Mouse (Mus musculus): Measurements from ENCODE around the gene Ehbp1l1.

Gene Ehbp1l1

DNA sequence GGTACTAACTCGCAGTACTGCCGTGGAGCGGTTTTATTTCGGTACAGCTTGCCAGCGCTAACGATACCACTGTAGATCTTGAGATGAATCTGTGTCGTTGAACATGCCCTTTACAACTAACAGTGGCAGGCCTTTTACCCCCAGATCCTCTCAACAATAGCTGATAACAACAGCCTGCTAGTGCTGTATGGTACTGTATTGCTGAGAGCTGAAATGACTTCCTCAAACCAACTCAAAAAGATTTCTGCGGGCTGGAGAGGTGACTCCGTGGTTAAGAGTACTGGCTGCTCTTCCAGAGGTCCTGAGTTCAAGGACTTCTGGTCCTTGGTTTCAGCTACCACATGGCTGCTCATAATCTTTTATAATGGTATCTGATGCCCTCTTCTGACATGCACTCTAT is 8.2 kb upstream of the Ehbp1l1 start:
- no peak for DNase-seq (ENCODE audit: low read depth, low spot score)

DNA sequence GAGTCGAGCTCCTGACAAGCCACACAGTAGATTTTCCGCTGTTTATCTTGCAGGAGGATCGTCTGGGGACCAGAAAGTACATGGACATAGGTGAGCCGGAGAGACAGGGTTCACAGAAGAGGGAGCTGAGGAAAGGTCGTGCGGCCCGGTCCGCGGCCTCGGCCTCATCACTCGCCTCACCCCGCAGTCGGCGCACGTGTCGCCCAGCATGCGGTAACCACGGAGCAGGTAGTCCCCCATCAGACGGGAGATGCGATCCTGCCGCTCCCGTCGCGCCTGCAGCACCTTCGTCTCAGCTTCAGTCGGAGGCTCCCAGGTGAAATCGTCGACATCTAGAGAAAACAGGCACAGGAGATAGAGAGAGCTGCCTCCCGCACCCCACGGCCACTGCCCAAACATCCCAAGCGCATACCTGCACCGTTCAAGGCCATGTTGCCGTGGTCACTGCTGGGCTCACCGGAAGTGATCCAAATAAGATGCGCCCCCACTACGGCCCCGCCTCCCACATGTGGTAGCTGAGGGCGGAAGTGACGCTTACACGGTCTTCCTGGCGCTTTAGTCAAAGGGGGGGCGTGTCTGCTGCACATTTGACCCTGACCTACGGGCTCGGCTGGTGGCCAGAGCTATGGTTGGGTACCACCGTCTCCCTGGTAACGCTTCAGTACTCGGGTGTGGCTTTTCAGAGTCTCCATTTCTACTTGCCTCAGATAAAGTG is 5.3 kb upstream of the Ehbp1l1 start:
- DNase-seq (ENCODE audit: low read depth, low spot score), result peak; percentile 98

DNA sequence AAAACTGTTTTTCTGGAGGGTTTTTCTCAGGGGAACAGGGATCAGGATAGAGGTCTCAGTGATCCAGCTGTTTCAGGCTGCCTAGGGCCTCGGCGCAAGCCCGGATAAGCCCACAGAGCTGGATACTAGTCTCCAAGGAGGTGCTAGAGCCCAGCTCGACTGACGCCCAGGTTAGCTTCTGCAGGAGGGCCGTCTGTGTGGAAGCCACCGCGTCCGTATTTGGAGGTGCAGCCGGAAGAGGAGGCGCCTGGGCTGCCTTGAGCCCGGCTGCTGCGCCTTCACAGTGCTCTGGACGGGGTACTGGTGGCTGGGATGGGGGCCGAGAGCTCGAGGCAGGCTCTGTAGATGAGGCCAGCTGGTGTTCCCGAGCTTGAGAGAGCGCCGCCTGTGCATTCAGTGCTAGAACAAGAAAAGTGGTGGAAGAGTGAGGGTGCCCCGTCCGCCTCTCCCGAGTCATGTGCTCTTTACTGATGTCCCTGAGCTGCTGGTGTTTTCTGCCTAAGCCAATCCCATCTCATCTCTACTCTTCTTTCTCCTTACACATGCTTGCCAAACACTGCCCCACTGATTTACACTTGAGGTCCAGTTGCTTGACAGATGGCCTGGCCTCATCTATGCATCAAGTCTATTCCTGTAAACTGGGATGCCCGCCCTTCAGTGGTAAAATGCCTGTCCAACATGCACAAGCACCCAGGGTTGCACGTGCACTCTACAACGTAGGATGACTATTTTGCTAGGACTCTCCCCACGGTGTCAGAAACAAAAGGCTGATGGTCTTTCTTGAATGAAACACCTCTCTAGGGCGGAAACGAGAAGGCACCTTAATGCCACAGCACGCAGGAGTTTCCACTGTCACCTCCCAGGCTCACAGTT is 4.4 kb upstream of the Ehbp1l1 start:
- no peak for DNase-seq (ENCODE audit: low read depth, low spot score)

DNA sequence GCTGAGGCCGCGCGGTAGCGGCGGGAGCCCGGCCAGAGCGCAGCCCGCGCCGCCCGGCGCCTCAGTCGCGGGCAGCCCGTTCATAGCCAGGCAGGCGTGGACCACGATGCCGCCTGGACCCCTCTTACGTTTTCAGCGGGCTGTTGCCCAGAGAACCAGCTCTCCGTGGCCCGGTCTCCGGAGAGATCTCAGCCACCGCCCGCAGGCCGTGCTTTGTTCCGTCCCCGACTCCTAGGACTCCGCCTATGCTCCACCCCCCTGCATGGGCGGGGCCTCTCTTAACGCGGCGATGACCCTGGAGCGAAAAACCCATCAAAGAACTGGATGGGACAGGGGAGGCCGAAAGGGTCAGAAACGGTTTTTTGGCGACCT is 3.3 kb upstream of the Ehbp1l1 start, which contains the start of gene Fam89b:
Gene Fam89b, minus strand, starts transcription at position 210 of the 372 bp plus-strand sequence.
- peak; percentile 90 for DNase-seq (ENCODE audit: low read depth, low spot score)

DNA sequence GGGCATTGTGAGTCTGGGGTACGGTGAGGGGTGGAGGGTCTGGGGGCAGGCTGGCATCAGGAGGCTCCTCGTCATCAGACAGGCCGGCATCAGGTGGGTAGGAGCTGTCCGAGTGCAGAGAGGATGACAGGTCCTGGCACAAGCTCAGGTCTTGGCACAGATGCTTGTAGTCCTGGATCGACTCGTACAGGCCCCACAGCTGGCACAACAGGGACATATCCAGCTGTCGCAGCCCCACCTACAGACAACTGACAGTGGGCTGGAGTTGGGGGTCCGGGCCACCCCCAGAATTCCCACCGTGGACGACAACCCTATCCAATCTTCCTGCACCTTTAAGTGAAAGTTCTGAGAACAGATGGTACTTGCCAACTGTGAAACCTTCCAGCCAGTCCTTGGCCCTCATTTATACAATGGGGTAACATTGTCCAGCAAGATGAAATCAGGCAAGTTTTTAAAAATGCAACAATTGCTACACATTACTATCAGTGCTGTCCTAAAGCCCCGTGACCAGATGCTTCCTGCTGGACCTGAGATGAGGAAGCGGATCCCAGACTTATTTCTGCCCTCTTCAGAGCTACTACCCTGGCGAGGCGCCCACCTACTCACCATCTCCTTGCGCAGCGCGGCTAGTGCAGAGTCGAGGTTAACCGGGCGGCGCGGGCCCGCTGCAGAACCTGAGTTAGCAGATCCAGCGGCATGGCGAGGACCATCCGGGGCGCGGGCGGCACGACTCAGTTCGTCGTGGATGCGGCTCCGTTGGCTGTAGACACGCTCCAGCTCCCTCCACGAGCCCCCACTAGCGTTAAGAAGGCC is 2.7 kb upstream of the Ehbp1l1 start:
- peak; percentile 63 for DNase-seq (ENCODE audit: low read depth, low spot score)

DNA sequence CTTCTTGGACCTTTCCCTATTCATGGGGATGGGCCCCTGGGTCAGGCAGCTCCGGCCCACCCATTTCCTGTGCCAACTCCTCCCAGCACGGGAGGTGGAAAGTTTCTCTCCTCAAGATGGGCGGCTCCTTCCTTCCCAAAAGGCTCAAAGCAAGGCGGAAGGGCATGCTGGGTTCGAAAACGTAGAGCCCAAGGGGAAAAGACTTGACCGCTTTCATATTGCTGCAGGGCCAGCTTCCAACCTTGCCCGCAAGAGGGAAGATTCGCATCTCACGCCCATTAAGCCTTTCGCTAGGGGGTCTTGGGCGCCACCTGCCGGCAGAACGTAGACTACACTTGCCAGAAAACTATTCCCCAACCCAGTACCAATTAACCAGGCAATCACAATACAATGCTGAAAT is 1.6 kb upstream of the Ehbp1l1 start:
- peak; percentile 84 for DNase-seq (ENCODE audit: low read depth, low spot score)

DNA sequence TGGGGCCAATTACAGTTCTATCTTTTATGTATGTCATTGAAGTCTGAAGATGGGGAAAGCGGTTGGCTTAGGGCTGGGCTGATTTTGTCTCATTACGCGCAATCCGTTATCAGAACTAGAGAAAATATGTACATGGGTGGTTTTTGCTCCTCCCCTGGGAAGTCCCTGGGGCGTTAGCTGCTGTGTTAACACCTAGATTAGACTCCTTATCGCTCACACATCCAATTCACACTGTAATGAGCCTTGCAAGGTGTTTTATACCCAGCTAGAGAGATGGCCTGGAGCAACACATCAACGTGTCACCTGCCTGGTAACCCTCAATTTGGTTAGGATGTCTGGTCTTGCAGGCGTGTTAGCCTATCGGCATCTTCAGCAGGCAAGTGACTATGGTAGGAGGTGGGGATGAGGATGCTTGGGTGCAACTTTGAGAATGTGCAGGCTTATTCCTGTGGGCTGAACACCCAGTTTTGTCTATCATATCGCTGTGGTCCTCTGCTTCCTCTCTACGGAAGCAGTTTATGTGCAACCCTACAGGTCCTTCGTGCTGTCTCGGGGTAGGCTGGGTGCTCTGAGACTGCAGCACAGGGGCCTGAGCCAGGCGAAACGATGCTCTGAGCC is 953 bp upstream of the Ehbp1l1 start:
- no peak for DNase-seq (ENCODE audit: low read depth, low spot score)

DNA sequence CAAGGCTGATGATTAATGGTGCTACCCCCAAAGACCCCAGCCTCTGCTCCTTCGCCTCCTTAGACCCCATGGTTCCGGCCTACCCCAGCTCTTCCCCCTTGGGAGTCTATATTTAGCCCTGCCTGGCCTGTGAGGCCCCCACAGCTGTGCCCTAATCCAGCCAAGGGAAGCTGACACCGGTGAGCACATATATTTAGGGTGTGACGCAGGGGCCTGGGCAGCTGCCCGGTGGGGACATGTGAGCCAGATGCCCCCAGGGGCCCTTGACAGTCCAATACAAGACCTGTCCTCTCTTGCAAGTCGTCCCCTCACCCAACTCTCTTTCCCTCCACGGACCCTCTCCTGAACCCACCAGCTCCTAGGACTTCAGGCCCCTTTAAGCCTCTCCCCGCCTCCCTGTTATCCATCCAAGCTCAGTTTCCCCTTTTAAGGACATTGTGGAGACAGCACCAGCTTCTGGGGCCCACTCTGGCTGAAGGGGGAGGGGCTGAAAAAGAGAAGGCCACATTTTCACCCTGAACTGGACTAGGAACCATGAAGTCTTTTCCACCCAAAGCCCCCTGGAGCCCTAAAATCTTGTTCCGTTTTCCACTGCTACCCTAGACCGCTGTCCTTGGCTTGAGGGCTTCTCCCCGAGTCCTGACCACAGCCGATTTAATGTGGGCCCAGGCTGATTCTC is 949 bp downstream of the Ehbp1l1 start:
- DNase-seq (ENCODE audit: low read depth, low spot score), result no peak

DNA sequence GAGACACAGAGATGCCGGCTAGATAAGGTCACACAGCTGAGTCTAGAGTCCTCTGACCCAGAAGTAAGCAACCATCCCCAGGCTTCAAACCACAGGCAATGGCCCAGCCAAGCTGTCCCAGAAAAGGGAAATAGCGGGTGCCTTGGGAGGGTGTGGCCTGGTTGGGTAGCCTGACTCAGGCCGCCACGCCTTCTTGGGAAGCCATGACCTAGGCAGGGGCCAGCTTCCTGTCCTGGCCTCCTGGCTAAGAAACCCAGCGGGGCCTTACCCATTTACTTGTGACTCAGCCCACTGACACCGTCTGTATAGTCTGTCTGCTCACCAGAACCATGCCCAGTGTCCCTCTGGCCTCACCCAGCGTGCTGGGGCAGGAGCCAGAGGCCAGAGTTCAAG is 1.6 kb downstream of the Ehbp1l1 start:
- DNase-seq (ENCODE audit: low read depth, low spot score), result no peak

DNA sequence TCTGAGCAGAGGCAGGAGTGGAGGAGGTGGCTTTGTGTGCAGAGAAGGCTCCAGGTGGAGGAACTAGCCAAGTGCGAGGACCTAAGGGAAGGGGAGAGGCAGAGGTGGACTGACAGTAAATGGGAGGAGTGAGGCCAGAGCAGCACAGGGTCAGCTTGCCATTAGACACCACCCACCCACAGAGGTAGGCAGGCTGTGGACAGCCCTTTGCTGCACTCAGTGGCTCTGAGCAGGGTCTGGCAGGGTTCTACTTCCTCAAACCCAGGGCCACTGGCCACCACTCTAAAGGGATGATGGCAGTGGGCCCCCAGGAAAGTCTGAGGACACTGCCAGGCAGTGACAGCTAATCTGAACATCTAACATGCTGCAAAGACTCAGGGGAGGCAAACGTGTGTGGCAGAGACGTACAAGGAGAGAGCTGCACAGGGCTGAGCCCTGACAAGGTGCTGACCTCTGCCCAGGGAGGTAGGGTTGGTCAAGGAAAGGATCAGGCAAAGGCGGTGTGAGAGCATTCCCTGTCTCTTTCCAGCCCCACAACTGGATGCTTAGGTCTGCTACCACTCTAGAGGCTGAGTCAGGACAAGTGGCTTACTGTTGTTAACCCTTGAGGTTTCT is 2.1 kb downstream of the Ehbp1l1 start:
- no peak for DNase-seq (ENCODE audit: low read depth, low spot score)

DNA sequence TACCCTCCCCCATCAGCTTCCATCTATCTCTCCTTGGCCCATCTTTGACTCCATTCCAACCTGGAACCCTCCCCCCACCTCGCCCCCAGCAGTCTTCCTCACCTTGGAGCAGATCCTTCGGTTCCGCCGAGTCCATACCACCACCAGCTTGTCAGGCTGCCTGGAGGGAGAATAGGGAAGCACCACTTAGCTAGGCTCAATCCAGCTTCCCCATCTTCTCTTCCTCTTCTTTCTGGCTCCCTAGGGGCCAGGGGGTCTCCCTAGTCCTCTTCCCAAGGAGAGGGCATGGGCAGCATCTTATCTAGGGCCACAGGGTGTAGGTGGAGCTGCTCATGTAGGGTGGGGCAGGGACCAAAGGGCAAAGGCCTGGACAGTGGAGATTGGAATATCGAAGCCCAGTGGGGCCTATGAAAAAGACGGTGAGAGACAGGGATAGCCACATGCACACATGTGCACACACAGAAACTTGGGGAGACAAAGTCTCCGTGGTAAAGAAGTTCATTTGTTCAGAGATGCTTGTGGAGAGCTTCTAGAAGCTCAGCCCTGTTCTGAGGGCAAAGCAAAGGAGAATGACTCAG is 3.2 kb downstream of the Ehbp1l1 start:
- no peak for DNase-seq (ENCODE audit: low read depth, low spot score)

DNA sequence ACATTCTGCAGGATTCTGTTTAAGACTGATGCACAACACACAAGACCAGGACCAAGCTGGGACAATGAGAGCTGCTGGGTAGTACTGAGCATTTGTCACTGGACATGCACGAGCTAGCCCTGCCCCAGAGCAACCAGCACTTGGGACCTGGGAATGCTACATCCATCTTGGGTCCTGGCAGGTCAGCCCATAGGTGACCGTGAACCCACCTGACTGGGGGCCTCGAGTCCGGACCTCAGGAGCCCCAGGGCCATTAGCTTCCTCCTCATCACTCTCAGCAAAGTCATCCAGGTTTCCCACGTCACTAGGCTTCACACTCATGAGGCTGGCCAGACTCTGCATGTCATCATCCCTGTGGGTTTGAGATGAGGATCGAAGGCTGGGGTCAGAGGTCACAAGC is 4.9 kb downstream of the Ehbp1l1 start:
- DNase-seq (ENCODE audit: low read depth, low spot score), result no peak

DNA sequence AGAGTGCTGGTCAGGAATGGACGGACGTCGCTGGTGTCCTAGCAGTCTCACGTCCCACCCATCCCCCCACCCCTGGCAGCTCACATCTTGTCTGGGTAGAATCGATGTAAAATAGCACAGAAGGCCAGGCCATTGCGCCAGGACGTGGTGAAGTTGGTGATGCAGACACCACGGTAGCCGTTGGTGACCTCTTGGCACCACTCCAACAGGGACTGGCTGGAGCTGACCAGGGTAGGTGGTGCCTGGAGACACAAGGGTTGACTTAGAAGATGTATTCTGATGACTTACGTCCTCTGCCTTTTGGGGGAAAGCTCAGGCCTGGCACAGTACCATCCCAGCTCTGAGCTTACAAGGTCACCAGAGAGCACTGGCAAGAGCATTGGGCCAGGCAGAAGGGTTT is 9.2 kb downstream of the Ehbp1l1 start:
- no peak for DNase-seq (ENCODE audit: low read depth, low spot score)

DNA sequence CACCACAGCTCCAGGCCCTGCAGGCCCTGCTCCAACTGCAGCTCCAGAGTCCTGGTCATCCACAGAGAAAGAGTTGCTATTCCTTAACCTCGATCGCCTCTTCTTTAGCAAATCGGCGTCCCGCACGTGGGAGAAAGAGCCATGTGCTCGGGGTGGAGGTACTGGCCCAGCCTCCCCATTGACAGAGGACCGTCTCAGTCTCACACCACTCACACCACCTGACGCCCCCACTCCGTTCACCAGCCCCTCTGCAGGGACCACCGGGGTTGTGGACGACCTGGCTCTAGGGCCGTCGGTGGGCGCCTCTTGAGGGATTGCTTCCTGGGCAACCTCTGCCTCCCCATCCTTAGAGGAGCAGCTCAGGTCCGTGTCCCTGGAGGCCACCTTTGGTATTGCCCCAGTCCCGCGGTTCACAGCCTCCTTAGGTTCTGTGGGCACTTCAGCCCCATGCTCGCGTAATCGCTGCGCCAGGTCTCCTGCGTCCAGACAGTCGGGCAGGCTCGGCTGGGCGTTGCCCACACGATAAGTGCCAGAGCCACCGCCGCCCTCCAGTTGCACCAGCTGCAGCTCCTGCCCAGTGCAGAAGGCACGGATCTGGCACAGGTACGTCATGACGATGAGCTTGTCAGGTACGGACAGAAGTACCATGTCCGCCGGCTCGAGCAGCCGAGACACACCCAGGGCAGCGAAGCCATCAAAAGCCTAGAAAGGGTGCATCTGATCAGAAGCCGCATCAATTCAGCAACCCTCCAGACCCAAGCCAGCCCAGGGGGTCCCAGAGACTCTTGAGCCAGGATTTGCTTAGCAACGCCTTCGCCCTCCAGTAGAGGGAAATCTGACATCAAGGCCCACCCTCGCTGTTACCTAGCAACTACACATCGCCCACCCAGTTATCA is 10.1 kb downstream of the Ehbp1l1 start:
- DNase-seq (ENCODE audit: low read depth, low spot score), result peak; percentile 74

DNA sequence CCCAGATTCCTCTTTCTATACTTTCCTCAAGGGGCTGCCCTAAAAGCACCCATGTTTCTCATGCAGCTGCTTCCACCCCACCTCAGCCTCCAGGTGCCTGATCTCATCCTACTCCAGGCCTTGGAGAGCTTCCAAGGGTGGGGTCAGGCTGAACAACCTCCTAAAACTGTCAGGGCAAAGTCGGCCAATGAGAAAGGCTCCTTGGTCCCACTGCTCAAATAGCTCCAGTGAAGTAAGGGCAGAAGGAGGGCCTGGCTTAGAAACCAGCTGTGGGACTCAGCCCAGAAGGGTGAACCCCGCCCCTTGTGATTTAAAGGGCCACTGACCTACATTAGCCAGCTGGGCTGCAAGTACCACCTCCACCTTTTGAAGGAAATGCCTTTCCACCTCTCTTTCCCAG is 12.4 kb downstream of the Ehbp1l1 start:
- DNase-seq (ENCODE audit: low read depth, low spot score), result peak; percentile 36

DNA sequence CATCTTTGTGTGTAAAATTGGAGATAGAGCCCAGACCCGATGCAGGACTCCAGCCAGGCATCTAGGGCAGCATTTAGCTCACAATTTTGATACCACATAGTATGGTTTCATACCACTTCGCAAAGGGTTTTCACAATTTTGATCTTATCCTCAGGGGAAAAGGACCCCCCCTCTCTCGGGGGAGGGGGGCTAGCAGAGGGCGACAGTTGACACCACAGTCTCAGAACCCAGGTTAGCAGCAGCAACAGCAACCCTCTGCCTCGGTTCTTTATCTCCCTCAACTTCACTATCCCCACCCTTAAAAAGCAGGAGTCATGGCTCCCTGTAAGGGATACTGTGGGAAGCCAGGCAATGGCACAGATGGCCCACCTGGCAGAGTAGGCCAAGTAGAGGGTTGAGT is 12.9 kb downstream of the Ehbp1l1 start:
- DNase-seq (ENCODE audit: low read depth, low spot score), result no peak

DNA sequence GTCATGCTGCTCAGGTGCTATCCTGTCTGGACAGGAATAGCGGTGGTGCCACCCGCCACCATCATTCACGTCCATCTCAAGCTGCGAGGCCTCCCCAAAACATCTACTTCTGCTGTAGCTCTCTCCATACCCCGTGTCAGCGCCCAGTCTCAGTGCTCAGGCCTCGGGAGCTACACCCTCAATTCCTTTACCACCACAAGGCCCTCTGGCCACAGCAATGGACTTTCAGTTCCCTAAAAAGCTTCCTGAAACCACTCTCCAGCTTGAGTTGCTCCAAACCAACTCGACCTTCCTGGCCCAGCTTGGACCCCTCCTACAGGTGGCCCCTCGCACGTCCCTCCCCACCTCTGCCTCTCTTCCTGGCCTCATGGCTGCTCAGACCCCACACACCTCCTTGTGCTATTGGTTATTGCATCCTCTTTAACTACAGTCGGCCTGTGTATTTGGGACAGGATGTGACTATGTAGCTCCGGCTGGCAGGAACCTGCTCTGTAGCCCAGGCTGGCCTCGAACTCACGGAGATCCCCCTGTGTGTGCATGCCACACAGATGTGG is 14.1 kb downstream of the Ehbp1l1 start:
- DNase-seq (ENCODE audit: low read depth, low spot score), result no peak

DNA sequence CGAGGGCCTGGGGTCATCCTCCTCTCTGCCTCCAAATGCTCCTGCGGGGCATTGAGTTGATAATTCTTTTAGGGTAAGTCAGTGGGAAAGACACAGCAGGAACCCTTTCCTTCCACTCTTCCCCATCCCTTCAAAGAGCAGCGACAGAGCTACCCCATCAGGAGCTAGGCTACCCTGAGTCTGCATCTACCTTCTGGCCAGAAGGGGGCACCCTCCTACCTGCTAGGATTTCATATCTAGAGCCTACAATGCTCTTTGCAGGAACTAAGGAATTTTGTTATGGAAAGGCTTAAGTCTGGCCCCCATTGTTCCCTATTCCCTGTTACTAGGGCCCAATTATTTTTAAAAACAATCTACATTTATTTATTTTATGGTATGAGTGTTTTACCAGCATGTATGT is 14.9 kb downstream of the Ehbp1l1 start:
- DNase-seq (ENCODE audit: low read depth, low spot score), result peak; percentile 85

DNA sequence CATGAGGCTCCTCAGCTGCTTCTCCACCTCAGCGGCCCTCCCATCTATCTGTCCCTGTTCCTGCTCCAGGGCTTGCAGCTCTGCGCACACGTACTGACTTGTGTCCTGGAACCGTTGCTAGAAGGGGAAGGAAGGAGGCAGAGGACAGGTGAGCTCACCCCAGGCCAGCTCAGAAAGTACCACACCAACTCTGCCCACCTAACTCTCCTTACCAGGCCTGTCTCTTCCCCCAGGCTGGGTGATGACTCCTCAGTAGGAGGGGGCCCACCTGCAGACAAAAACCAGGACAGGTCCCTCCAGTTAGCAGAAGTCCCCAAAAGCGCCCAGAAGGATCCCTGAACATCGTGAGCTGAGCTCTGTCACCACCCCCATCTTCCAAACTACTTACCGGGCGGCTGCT is 15.5 kb downstream of the Ehbp1l1 start:
- DNase-seq (ENCODE audit: low read depth, low spot score), result no peak
